Comparison of ENCODE assay signal across 21 mouse cellular contexts in the genomic region with DNA sequence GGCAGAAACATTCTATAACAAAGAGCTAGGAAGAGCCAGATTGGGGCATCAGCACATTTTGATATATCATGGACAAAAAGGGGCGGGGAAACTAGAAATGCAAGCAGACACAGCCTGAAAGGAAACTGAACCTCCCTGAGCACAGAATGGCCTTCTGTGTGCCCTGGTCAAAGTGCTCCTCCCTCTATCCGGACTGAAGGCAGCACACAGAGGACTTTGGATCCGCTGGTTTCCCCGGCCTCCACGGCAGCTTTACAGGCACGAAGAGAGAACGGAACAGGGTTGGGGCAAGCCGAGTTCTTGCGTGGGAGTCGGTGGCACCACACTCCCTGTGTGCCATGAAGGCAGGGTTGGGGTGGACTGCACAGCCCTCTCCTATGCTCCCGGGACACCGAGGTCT.
DNase-seq lines count a peak whose midpoint lies in the region; ATAC-seq lines count a peak whose summit lies in the region.
"Had no signal": no experiment of that assay in that cellular context is flagged by ENCODE, and none has a peak within 500 bp of the region (broad histone marks: within the 10 kb centered on the region; RNA-seq: fewer than 3 reads in every experiment).

No protein-coding gene starts in this region.

- H3K4me3 ChIP-seq in liver, embryonic 15.5 days (replicated peaks) = no peak overlapping the region
- no peak overlapping the region for H3K4me3 ChIP-seq in heart, embryonic 11.5 days (ENCODE audit: low read depth, low read length)
- H3K4me3 ChIP-seq in forebrain, embryonic 10.5 days = no peak overlapping the region
- H3K4me3 ChIP-seq: embryonic facial prominence, embryonic 12.5 days; erythroblast, embryonic 14.5 days; forebrain, embryonic 15.5 days; hindbrain, embryonic 10.5 days; limb, embryonic 13.5 days; neural tube, embryonic 13.5 days; stomach, embryonic 15.5 days had no signal

- DNase-seq in thymus, postnatal 4 days = peak; percentile 6
- no peak for DNase-seq in thymus, postnatal 25 days
- DNase-seq in kidney, postnatal 14 days = peak; percentile 65
- no peak for DNase-seq in spleen, adult 12 weeks (ENCODE audit: low spot score)
- no peak for DNase-seq in forebrain, embryonic 10.5 days (ENCODE audit: extremely low spot score, low spot score)
- DNase-seq: adrenal gland, adult 2 months; cerebellum, adult 9-10 months; gastrocnemius, postnatal 25 days; right cerebral cortex, adult 18-20 months had no signal

- H3K36me3 ChIP-seq in liver, embryonic 15.5 days (replicated peaks) = no peaks in the 10 kb centered on the region
- no peaks in the 10 kb centered on the region for H3K36me3 ChIP-seq in heart, embryonic 11.5 days (ENCODE audit: control insufficient read depth, insufficient read depth, low read length)
- peaks cover 11% of the 10 kb centered on the region for H3K36me3 ChIP-seq in forebrain, embryonic 10.5 days (replicated peaks)
- H3K36me3 ChIP-seq: forebrain, embryonic 15.5 days; stomach, embryonic 15.5 days had no signal

- WGBS in liver, embryonic 15.5 days (ENCODE audit: insufficient replicate concordance) = 81% methylated on average over 12 of the region's 12 CpGs
- WGBS in heart, embryonic 11.5 days (ENCODE audit: insufficient replicate concordance) = 90% methylated on average over 12 of the region's 12 CpGs
- 93% methylated on average over 12 of the region's 12 CpGs for WGBS in forebrain, embryonic 10.5 days

- no peaks in the 10 kb centered on the region for H3K9me3 ChIP-seq in liver, embryonic 15.5 days (replicated peaks)
- no peaks in the 10 kb centered on the region for H3K9me3 ChIP-seq in heart, embryonic 11.5 days (replicated peaks; ENCODE audit: control insufficient read depth, low read length)
- H3K9me3 ChIP-seq in forebrain, embryonic 10.5 days = no peaks in the 10 kb centered on the region
- H3K9me3 ChIP-seq: embryonic facial prominence, embryonic 12.5 days; forebrain, embryonic 15.5 days; hindbrain, embryonic 10.5 days; limb, embryonic 13.5 days; neural tube, embryonic 13.5 days; stomach, embryonic 15.5 days had no signal

- peaks cover 31% of the 10 kb centered on the region for H3K4me1 ChIP-seq in liver, embryonic 15.5 days (replicated peaks)
- peaks cover 8% of the 10 kb centered on the region for H3K4me1 ChIP-seq in heart, embryonic 11.5 days (ENCODE audit: control insufficient read depth, insufficient read depth, low read length)
- peaks cover 5% of the 10 kb centered on the region for H3K4me1 ChIP-seq in forebrain, embryonic 10.5 days
- H3K4me1 ChIP-seq: embryonic facial prominence, embryonic 12.5 days; forebrain, embryonic 15.5 days; limb, embryonic 13.5 days had no signal

- H3K9ac ChIP-seq in liver, embryonic 15.5 days = no peak overlapping the region
- H3K9ac ChIP-seq in heart, embryonic 11.5 days (ENCODE audit: low read depth, low read length) = no peak overlapping the region
- H3K9ac ChIP-seq: embryonic facial prominence, embryonic 12.5 days; forebrain, embryonic 15.5 days; limb, embryonic 13.5 days; neural tube, embryonic 13.5 days; stomach, embryonic 15.5 days had no signal

- H3K4me2 ChIP-seq in liver, embryonic 15.5 days = no peak overlapping the region
- no peak overlapping the region for H3K4me2 ChIP-seq in heart, embryonic 11.5 days
- H3K4me2 ChIP-seq: embryonic facial prominence, embryonic 12.5 days; forebrain, embryonic 15.5 days; limb, embryonic 13.5 days; midbrain, embryonic 11.5 days; neural tube, embryonic 13.5 days; stomach, embryonic 15.5 days had no signal

- H3K27me3 ChIP-seq in liver, embryonic 15.5 days = no peaks in the 10 kb centered on the region
- no peaks in the 10 kb centered on the region for H3K27me3 ChIP-seq in heart, embryonic 11.5 days (ENCODE audit: control insufficient read depth, insufficient read depth, low read length)
- no peaks in the 10 kb centered on the region for H3K27me3 ChIP-seq in forebrain, embryonic 10.5 days (ENCODE audit: poor library complexity, severe bottlenecking)
- H3K27me3 ChIP-seq: embryonic facial prominence, embryonic 12.5 days; forebrain, embryonic 15.5 days; limb, embryonic 13.5 days; neural tube, embryonic 13.5 days; stomach, embryonic 15.5 days had no signal

- peak overlapping the region; percentile 34; the same call in 1 of the 2 replicates for H3K27ac ChIP-seq in liver, embryonic 15.5 days (replicated peaks)
- no peak overlapping the region for H3K27ac ChIP-seq in heart, embryonic 11.5 days (ENCODE audit: low read depth, low read length)
- no peak overlapping the region for H3K27ac ChIP-seq in forebrain, embryonic 10.5 days
- H3K27ac ChIP-seq: embryonic facial prominence, embryonic 12.5 days; forebrain, embryonic 15.5 days; hindbrain, embryonic 10.5 days; hindbrain, postnatal 0 days; limb, embryonic 13.5 days; macrophage; neural tube, embryonic 13.5 days; stomach, embryonic 15.5 days had no signal

- ATAC-seq in liver, embryonic 15.5 days (ENCODE audit: insufficient read depth) = peak; percentile 67
- no peak for ATAC-seq in heart, embryonic 11.5 days (replicated peaks; ENCODE audit: insufficient number of reproducible peaks, low FRiP score, low TSS enrichment)
- ATAC-seq: forebrain, embryonic 15.5 days; hindbrain, postnatal 0 days had no signal

Comparison
In these comparisons a context has a peak if more than half of its experiments do, and no peak if none do; other contexts are left out.
1. DNase-seq: peak in thymus, postnatal 4 days (single experiment) and kidney, postnatal 14 days (single experiment); none in thymus, postnatal 25 days (single experiment), spleen, adult 12 weeks (single experiment) and forebrain, embryonic 10.5 days (single experiment).